Mouse (Mus musculus): ENCODE measurements around the gene Sv2a. TPM values are rescaled to one million over a fixed set of nuclear protein-coding genes. Genes with fewer than 3 reads are reported as not detected.
"Not testable (repeated sequence)": the region's sequence is repeated elsewhere in the genome, so short reads cannot be mapped to it uniquely, and the experiment has no call there.

The Sv2a gene
- polyA plus RNA-seq, 1 experiment: 0.28 TPM

GRCm38 (mm10) chr3:96173185-96173584 lies 7.8 kb upstream of the Sv2a start:
- H3ac ChIP-seq (ENCODE audit: control insufficient read depth, insufficient read length): peak overlapping the region; percentile 63
- peaks cover 31% of the 10 kb centered on the region for H3K36me3 ChIP-seq (ENCODE audit: control insufficient read depth, insufficient read depth)
- H3K79me2 ChIP-seq (ENCODE audit: control insufficient read depth, insufficient read depth): peaks cover 37% of the 10 kb centered on the region

GRCm38 (mm10) chr3:96174042-96174441 lies 6.9 kb upstream of the Sv2a start:
- peak overlapping the region; percentile 97 for H3K4me2 ChIP-seq (ENCODE audit: low read depth)
- H3ac ChIP-seq (ENCODE audit: control insufficient read depth, insufficient read length); H3K4me3 ChIP-seq; H3K27me3 ChIP-seq (ENCODE audit: control insufficient read depth, insufficient read depth, insufficient read length): not testable (repeated sequence)
- H3K36me3 ChIP-seq (ENCODE audit: control insufficient read depth, insufficient read depth): peaks cover 34% of the 10 kb centered on the region
- peaks cover 37% of the 10 kb centered on the region for H3K79me2 ChIP-seq (ENCODE audit: control insufficient read depth, insufficient read depth)

More at GRCm38 (mm10) chr3:96173185-96173584, 7.8 kb upstream of the Sv2a start:
- Histone ChIP-seq H3K27me3 (ENCODE audit: control insufficient read depth, insufficient read depth, insufficient read length) (no peaks in the 10 kb centered on the region), H3K4me3 (peak overlapping the region; percentile 94), H3K4me2 (ENCODE audit: low read depth) (peak overlapping the region; percentile 97)
- TF ChIP-seq SRF (IDR thresholded peaks at IDR 0.05; ENCODE audit: control insufficient read depth, insufficient read length, low read depth) (no peak), REST (IDR thresholded peaks at IDR 0.05; ENCODE audit: insufficient read depth, insufficient read length) (no peak), POLR2A (IDR thresholded peaks at IDR 0.05; ENCODE audit: insufficient read length, low read depth) (no peak), MYOG (IDR thresholded peaks at IDR 0.05; ENCODE audit: control insufficient read depth in 1 of 3, insufficient read depth in 1 of 3, insufficient read length in 2 of 3, low read depth in 2 of 3) (no peak), TCF12 (IDR thresholded peaks at IDR 0.05; ENCODE audit: insufficient read depth, poor library complexity, severe bottlenecking) (no peak), USF1 (IDR thresholded peaks at IDR 0.05; ENCODE audit: low read depth) (no peak), TCF3 (IDR thresholded peaks at IDR 0.05; ENCODE audit: insufficient read length, low read depth) (no peak)

DNA sequence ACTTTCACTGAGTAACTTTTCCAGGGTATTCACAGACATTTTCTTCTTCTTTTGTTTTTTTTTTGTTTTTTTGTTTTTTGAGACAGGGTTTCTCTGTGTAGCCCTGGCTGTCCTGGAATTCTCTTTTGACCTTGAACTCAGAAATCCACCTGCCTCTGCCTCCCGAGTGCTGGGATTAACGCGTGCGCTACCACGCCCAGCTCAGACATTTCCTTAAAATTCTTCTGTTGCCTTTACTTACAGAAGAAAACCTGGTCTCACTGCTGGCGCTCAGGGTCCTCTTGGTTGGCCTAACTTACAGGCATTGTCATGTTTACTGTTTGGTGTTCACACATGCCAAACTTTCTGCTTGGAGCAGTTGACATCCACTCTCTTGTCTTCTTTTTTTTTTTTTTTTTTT lies 5.7 kb upstream of the Sv2a start:
- Histone ChIP-seq H3K79me2 (ENCODE audit: control insufficient read depth, insufficient read depth) (peaks cover 37% of the 10 kb centered on the region), H3K36me3 (ENCODE audit: control insufficient read depth, insufficient read depth) (peaks cover 34% of the 10 kb centered on the region), H3ac (ENCODE audit: control insufficient read depth, insufficient read length) (no peak overlapping the region), H3K4me3 (no peak overlapping the region), H3K27me3 (ENCODE audit: control insufficient read depth, insufficient read depth, insufficient read length) (no peaks in the 10 kb centered on the region), H3K4me2 (ENCODE audit: low read depth) (no peak overlapping the region)
- TF ChIP-seq POLR2A (IDR thresholded peaks at IDR 0.05; ENCODE audit: insufficient read length, low read depth) (no peak), REST (IDR thresholded peaks at IDR 0.05; ENCODE audit: insufficient read depth, insufficient read length) (no peak), USF1 (IDR thresholded peaks at IDR 0.05; ENCODE audit: low read depth) (no peak), MYOG (IDR thresholded peaks at IDR 0.05; ENCODE audit: control insufficient read depth in 1 of 3, insufficient read depth in 1 of 3, insufficient read length in 2 of 3, low read depth in 2 of 3) (no peak), MAX (IDR thresholded peaks at IDR 0.05; ENCODE audit: low read depth) (no peak), SRF (IDR thresholded peaks at IDR 0.05; ENCODE audit: control insufficient read depth, insufficient read length, low read depth) (no peak), MYOD1 (IDR thresholded peaks at IDR 0.05; ENCODE audit: control insufficient read depth in 1 of 3, insufficient read length in 2 of 3, low read depth in 2 of 3) (no peak), TCF3 (IDR thresholded peaks at IDR 0.05; ENCODE audit: insufficient read length, low read depth) (no peak), CEBPB (IDR thresholded peaks at IDR 0.05; ENCODE audit: insufficient read depth, poor library complexity, severe bottlenecking) (no peak), POLR2AphosphoS2 (IDR thresholded peaks at IDR 0.05; ENCODE audit: insufficient read length, low read depth) (no peak)

GRCm38 (mm10) chr3:96178427-96178826 lies 2.5 kb upstream of the Sv2a start:
- Histone ChIP-seq H3K36me3 (ENCODE audit: control insufficient read depth, insufficient read depth) (peaks cover 34% of the 10 kb centered on the region), H3K27me3 (ENCODE audit: control insufficient read depth, insufficient read depth, insufficient read length) (no peaks in the 10 kb centered on the region), H3ac (ENCODE audit: control insufficient read depth, insufficient read length) (no peak overlapping the region), H3K79me2 (ENCODE audit: control insufficient read depth, insufficient read depth) (peaks cover 20% of the 10 kb centered on the region), H3K4me3 (no peak overlapping the region), H3K4me2 (ENCODE audit: low read depth) (no peak overlapping the region)
- TF ChIP-seq TCF12 (IDR thresholded peaks at IDR 0.05; ENCODE audit: insufficient read depth, poor library complexity, severe bottlenecking) (no peak), POLR2AphosphoS2 (IDR thresholded peaks at IDR 0.05; ENCODE audit: insufficient read length, low read depth) (no peak), TCF3 (IDR thresholded peaks at IDR 0.05; ENCODE audit: insufficient read length, low read depth) (no peak), CEBPB (IDR thresholded peaks at IDR 0.05; ENCODE audit: insufficient read depth, poor library complexity, severe bottlenecking) (no peak), REST (IDR thresholded peaks at IDR 0.05; ENCODE audit: insufficient read depth, insufficient read length) (no peak), E2F4 (IDR thresholded peaks at IDR 0.05; ENCODE audit: insufficient read depth) (no peak), SRF (IDR thresholded peaks at IDR 0.05; ENCODE audit: control insufficient read depth, insufficient read length, low read depth) (no peak), MYOG (IDR thresholded peaks at IDR 0.05; ENCODE audit: control insufficient read depth in 1 of 3, insufficient read depth in 1 of 3, insufficient read length in 2 of 3, low read depth in 2 of 3) (no peak), POLR2A (IDR thresholded peaks at IDR 0.05; ENCODE audit: insufficient read length, low read depth) (no peak), MYOD1 (IDR thresholded peaks at IDR 0.05; ENCODE audit: control insufficient read depth in 1 of 3, insufficient read length in 2 of 3, low read depth in 2 of 3) (no peak)

- Histone ChIP-seq H3K27me3 (ENCODE audit: control insufficient read depth, insufficient read depth, insufficient read length) (no peaks in the 10 kb centered on the region), H3K36me3 (ENCODE audit: control insufficient read depth, insufficient read depth) (peaks cover 34% of the 10 kb centered on the region), H3K4me3 (no peak overlapping the region), H3K79me2 (ENCODE audit: control insufficient read depth, insufficient read depth) (peaks cover 16% of the 10 kb centered on the region), H3K4me2 (ENCODE audit: low read depth) (no peak overlapping the region), H3ac (ENCODE audit: control insufficient read depth, insufficient read length) (no peak overlapping the region)
- TF ChIP-seq POLR2AphosphoS2 (IDR thresholded peaks at IDR 0.05; ENCODE audit: insufficient read length, low read depth) (peak; percentile 20), MAX (IDR thresholded peaks at IDR 0.05; ENCODE audit: low read depth) (no peak)
Observed at GRCm38 (mm10) chr3:96178902-96179301, 2.0 kb upstream of the Sv2a start.

Data from myocyte (in vitro differentiated cells).